27 mouse cellular contexts compared by ENCODE assay signal in genomic region chr8:122341790-122342189, GRCm38 (mm10). TPM values are rescaled to one million over a fixed set of nuclear protein-coding genes. Genes with fewer than 3 reads are reported as not detected.
DNase-seq lines count a peak whose midpoint lies in the region; ATAC-seq and TF ChIP-seq lines count a peak whose summit lies in the region.
"Had no signal": no experiment of that assay in that cellular context is flagged by ENCODE, and none has a peak within 500 bp of the region (broad histone marks: within the 10 kb centered on the region; RNA-seq: fewer than 3 reads in every experiment).

No protein-coding gene starts in this region.

- intact Hi-C loops in left cerebral cortex, adult 2 months (cut with DNase I) = no loop called here

- H3K36me3 ChIP-seq in neural tube, embryonic 14.5 days (ENCODE audit: control insufficient read depth, insufficient read depth, low read length) = no peaks in the 10 kb centered on the region
- no peaks in the 10 kb centered on the region for H3K36me3 ChIP-seq in myocyte (ENCODE audit: control insufficient read depth, insufficient read depth)
- H3K36me3 ChIP-seq in midbrain, embryonic 15.5 days (replicated peaks) = no peaks in the 10 kb centered on the region
- H3K36me3 ChIP-seq: forebrain, embryonic 12.5 days; hindbrain, embryonic 15.5 days had no signal

- TF ChIP-seq POLR2A in myocyte (IDR thresholded peaks at IDR 0.05; ENCODE audit: insufficient read length, low read depth) = no peak

- H3K27me3 ChIP-seq in neural tube, embryonic 14.5 days (ENCODE audit: control insufficient read depth, insufficient read depth, low read length) = peaks cover 18% of the 10 kb centered on the region
- no peaks in the 10 kb centered on the region for H3K27me3 ChIP-seq in myocyte (ENCODE audit: control insufficient read depth, insufficient read depth, insufficient read length)
- peaks cover 45% of the 10 kb centered on the region for H3K27me3 ChIP-seq in midbrain, embryonic 15.5 days (replicated peaks)

- no peak for TF ChIP-seq CTCF in left cerebral cortex, adult 2 months (IDR thresholded peaks at IDR 0.05)

- H3K27ac ChIP-seq in left cerebral cortex, adult 2 months = peak overlapping the region; percentile 47
- H3K27ac ChIP-seq in neural tube, embryonic 14.5 days (ENCODE audit: low read depth, low read length) = no peak overlapping the region
- H3K27ac ChIP-seq in midbrain, embryonic 15.5 days = no peak overlapping the region
- H3K27ac ChIP-seq: forebrain, embryonic 12.5 days; heart, adult 2 months; hindbrain, embryonic 15.5 days; intestine, embryonic 15.5 days; stomach, postnatal 0 days had no signal

- H3K79me2 ChIP-seq in myocyte (ENCODE audit: control insufficient read depth, insufficient read depth) = no peaks in the 10 kb centered on the region

- no peaks in the 10 kb centered on the region for H3K9me3 ChIP-seq in neural tube, embryonic 14.5 days (ENCODE audit: control insufficient read depth, low read length)
- no peaks in the 10 kb centered on the region for H3K9me3 ChIP-seq in midbrain, embryonic 15.5 days
- H3K9me3 ChIP-seq: forebrain, embryonic 12.5 days; hindbrain, embryonic 15.5 days; intestine, embryonic 15.5 days; kidney, embryonic 15.5 days had no signal

- 88% methylated on average over 6 of the region's 6 CpGs for WGBS in neural tube, embryonic 14.5 days
- WGBS in midbrain, embryonic 15.5 days = 77% methylated on average over 6 of the region's 6 CpGs

- H3K9ac ChIP-seq in neural tube, embryonic 14.5 days (replicated peaks; ENCODE audit: low read depth, low read length) = 0 out of 2 replicates have a peak overlapping the region, but pooled peaks have one; percentile 2
- H3K9ac ChIP-seq in midbrain, embryonic 15.5 days = no peak overlapping the region
- H3K9ac ChIP-seq: forebrain, embryonic 12.5 days; hindbrain, embryonic 15.5 days; intestine, embryonic 15.5 days; kidney, embryonic 15.5 days had no signal

- peaks cover 16% of the 10 kb centered on the region for H3K4me1 ChIP-seq in neural tube, embryonic 14.5 days (ENCODE audit: control insufficient read depth, insufficient read depth, low read length)
- peaks cover 22% of the 10 kb centered on the region for H3K4me1 ChIP-seq in midbrain, embryonic 15.5 days

- no peak overlapping the region for H3K4me2 ChIP-seq in neural tube, embryonic 14.5 days (ENCODE audit: low read depth, low read length)
- peak overlapping the region; percentile 97 for H3K4me2 ChIP-seq in myocyte (ENCODE audit: low read depth)
- no peak overlapping the region for H3K4me2 ChIP-seq in midbrain, embryonic 15.5 days
- H3K4me2 ChIP-seq: forebrain, embryonic 12.5 days; hindbrain, embryonic 15.5 days; intestine, embryonic 15.5 days had no signal

- no peak for ATAC-seq in neural tube, embryonic 14.5 days (ENCODE audit: low read depth)
- ATAC-seq in erythroid progenitor cell, adult 5-6 weeks (replicated peaks; ENCODE audit: low FRiP score, poor library complexity, severe bottlenecking) = peak; percentile 5
- no peak for ATAC-seq in midbrain, embryonic 15.5 days (replicated peaks)
- ATAC-seq: intestine, embryonic 15.5 days had no signal

- DNase-seq in left cerebral cortex, adult 2 months (ENCODE audit: extremely low spot score in 1 of 2, low spot score in 2 of 2) = no peak
- DNase-seq in left cerebral cortex, adult 8-10 months (ENCODE audit: low spot score in 2 of 2) = no peak
- DNase-seq in neural tube, embryonic 10.5 days (ENCODE audit: extremely low spot score, low spot score) = no peak
- DNase-seq in urinary bladder, postnatal 14 days (ENCODE audit: low spot score) = no peak
- DNase-seq: adrenal gland, postnatal 25 days; cerebellum, adult 8-10 months; gastrocnemius, postnatal 36 days; heart, adult 2 months; kidney, postnatal 4 days; lung, adult 18-20 months; lung, postnatal 10 days; midbrain, embryonic 14.5 days; right cerebral cortex, postnatal 14 days had no signal

- no peak overlapping the region for H3ac ChIP-seq in myocyte (ENCODE audit: control insufficient read depth, insufficient read length)

- no peak overlapping the region for H3K4me3 ChIP-seq in left cerebral cortex, adult 2 months
- no peak overlapping the region for H3K4me3 ChIP-seq in neural tube, embryonic 14.5 days (ENCODE audit: low read depth, low read length)
- H3K4me3 ChIP-seq in myocyte = no peak overlapping the region
- no peak overlapping the region for H3K4me3 ChIP-seq in midbrain, embryonic 15.5 days
- H3K4me3 ChIP-seq: forebrain, embryonic 12.5 days; heart, adult 2 months; hindbrain, embryonic 15.5 days; intestine, embryonic 15.5 days; kidney, embryonic 15.5 days had no signal

TF ChIP-seq in myocyte, 11 proteins besides CTCF, POLR2A, EP300 and RAD21:
- TF ChIP-seq MYOG (IDR thresholded peaks at IDR 0.05; ENCODE audit: control insufficient read depth in 1 of 3, insufficient read depth in 1 of 3, insufficient read length in 2 of 3, low read depth in 2 of 3) (no peak), SRF (IDR thresholded peaks at IDR 0.05; ENCODE audit: control insufficient read depth, insufficient read length, low read depth) (no peak), MAX (IDR thresholded peaks at IDR 0.05; ENCODE audit: low read depth) (no peak), USF1 (IDR thresholded peaks at IDR 0.05; ENCODE audit: low read depth) (no peak), TCF12 (IDR thresholded peaks at IDR 0.05; ENCODE audit: insufficient read depth, poor library complexity, severe bottlenecking) (no peak), E2F4 (IDR thresholded peaks at IDR 0.05; ENCODE audit: insufficient read depth) (no peak), CEBPB (IDR thresholded peaks at IDR 0.05; ENCODE audit: insufficient read depth, poor library complexity, severe bottlenecking) (no peak), REST (IDR thresholded peaks at IDR 0.05; ENCODE audit: insufficient read depth, insufficient read length) (no peak), POLR2AphosphoS2 (IDR thresholded peaks at IDR 0.05; ENCODE audit: insufficient read length, low read depth) (no peak), TCF3 (IDR thresholded peaks at IDR 0.05; ENCODE audit: insufficient read length, low read depth) (no peak), MYOD1 (IDR thresholded peaks at IDR 0.05; ENCODE audit: control insufficient read depth in 1 of 3, insufficient read length in 2 of 3, low read depth in 2 of 3) (no peak)

RNA-seq across cellular contexts. Expression of gene Trhr2, which starts 18.8 kb away (rescaled TPM):
- 10 to 100 TPM in 1 of 2 experiments, 1 to 10 TPM in 1; 7.1 to 11.4 TPM for total RNA-seq in left cerebral cortex, adult 2 months (2021)
- total RNA-seq in left cerebral cortex, adult 8-10 months (2022) = 10 to 100 TPM in 3 of 4 experiments, 1 to 10 TPM in 1; 8.6 to 11.3 (median 10.8) TPM
- not detected in 2 replicates for polyA plus RNA-seq in neural tube, embryonic 14.5 days (2014; fragmentation: Nextera tagmentation; extraction: Ambion mirVana)
- total RNA-seq in erythroid progenitor cell, adult 5-6 weeks (2015; ENCODE audit: low replicate concordance) = not detected in 2 replicates
- not detected in 2 replicates for total RNA-seq in erythroid progenitor cell, adult 5-6 weeks (2017; ENCODE audit: low replicate concordance)
- polyA plus RNA-seq in myocyte (2012; fragmentation: generic; extraction: Trizol) = not detected
- polyA plus RNA-seq in midbrain, embryonic 15.5 days (2015; fragmentation: Nextera tagmentation; extraction: Ambion mirVana) = not detected in 2 replicates
- total RNA-seq: adrenal gland, postnatal 25 days; gastrocnemius, adult 18-20 months; gastrocnemius, postnatal 36 days; heart, adult 2 months; hematopoietic stem cell, adult 5-6 weeks had no signal
- polyA plus RNA-seq: forebrain, embryonic 12.5 days; heart, adult 2 months; heart, embryonic 16.5 days; intestine, embryonic 15.5 days; kidney, embryonic 15.5 days; limb, embryonic 11.5 days; midbrain, embryonic 14.5 days; stomach, postnatal 0 days; thymus, postnatal 0 days had no signal

RNA-seq across cellular contexts. Expression of gene Zc3h18, which starts 34.6 kb away (rescaled TPM):
- 10 to 100 TPM; 42.3 to 45.0 TPM for total RNA-seq in left cerebral cortex, adult 2 months (2021)
- total RNA-seq in left cerebral cortex, adult 8-10 months (2022) = 10 to 100 TPM; 38.8 to 41.1 (median 40.4) TPM
- polyA plus RNA-seq in neural tube, embryonic 14.5 days (2014; fragmentation: Nextera tagmentation; extraction: Ambion mirVana) = 20.4 and 25.9 TPM in 2 replicates
- 32.3 and 32.8 TPM in 2 replicates for total RNA-seq in erythroid progenitor cell, adult 5-6 weeks (2015; ENCODE audit: low replicate concordance)
- total RNA-seq in erythroid progenitor cell, adult 5-6 weeks (2017; ENCODE audit: low replicate concordance) = 57.9 and 58.0 TPM in 2 replicates
- 28.8 TPM for polyA plus RNA-seq in myocyte (2012; fragmentation: generic; extraction: Trizol)
- 38.9 and 41.3 TPM in 2 replicates for polyA plus RNA-seq in midbrain, embryonic 15.5 days (2015; fragmentation: Nextera tagmentation; extraction: Ambion mirVana)

RNA-seq across cellular contexts. Expression of gene Zfpm1, which starts 59.8 kb away (rescaled TPM):
- 10 to 100 TPM; 39.5 to 42.1 TPM for total RNA-seq in left cerebral cortex, adult 2 months (2021)
- total RNA-seq in left cerebral cortex, adult 8-10 months (2022) = 10 to 100 TPM; 38.9 to 50.1 (median 44.4) TPM
- polyA plus RNA-seq in neural tube, embryonic 14.5 days (2014; fragmentation: Nextera tagmentation; extraction: Ambion mirVana) = 1.2 and 1.4 TPM in 2 replicates
- 176 and 254 TPM in 2 replicates for total RNA-seq in erythroid progenitor cell, adult 5-6 weeks (2015; ENCODE audit: low replicate concordance)
- total RNA-seq in erythroid progenitor cell, adult 5-6 weeks (2017; ENCODE audit: low replicate concordance) = 303 and 467 TPM in 2 replicates
- polyA plus RNA-seq in myocyte (2012; fragmentation: generic; extraction: Trizol) = 22.6 TPM
- polyA plus RNA-seq in midbrain, embryonic 15.5 days (2015; fragmentation: Nextera tagmentation; extraction: Ambion mirVana) = 1.5 and 1.8 TPM in 2 replicates

Comparison
In these comparisons a context has a peak if more than half of its experiments do, and no peak if none do; other contexts are left out.
1. RNA of gene Trhr2, which starts 18.8 kb away (total RNA-seq): 7.1 to 11.4 TPM in left cerebral cortex, adult 2 months and 8.6 to 11.3 TPM in left cerebral cortex, adult 8-10 months; not detected in erythroid progenitor cell, adult 5-6 weeks; every median in the first group is over 4 times any median in the second.